Comparison of ENCODE assay signal across 10 mouse cellular contexts in genomic region chr11:96967544-96968269, GRCm38 (mm10). TPM values are rescaled to one million over a fixed set of nuclear protein-coding genes. Genes with fewer than 3 reads are reported as not detected.
A peak's percentile ranks its signal among the peaks of the same experiment; 100 is the strongest.
DNase-seq lines count a peak whose midpoint lies in the region; ATAC-seq and TF ChIP-seq lines count a peak whose summit lies in the region.
"Had no signal": no experiment of that assay in that cellular context is flagged by ENCODE, and none has a peak within 500 bp of the region (broad histone marks: within the 10 kb centered on the region; RNA-seq: fewer than 3 reads in every experiment).

No protein-coding gene starts in this region.

- no peak overlapping the region for H3K4me3 ChIP-seq in embryonic facial prominence, embryonic 11.5 days (ENCODE audit: low read depth, low read length)
- no peak overlapping the region for H3K4me3 ChIP-seq in embryonic facial prominence, embryonic 10.5 days
- no peak overlapping the region for H3K4me3 ChIP-seq in lung, embryonic 14.5 days (ENCODE audit: low read depth, low read length)
- 0 out of 2 replicates have a peak overlapping the region, but pooled peaks have one; percentile 17 for H3K4me3 ChIP-seq in heart, postnatal 0 days (ENCODE audit: low read depth, low read length)
- no peak overlapping the region for H3K4me3 ChIP-seq in myocyte
- no peak overlapping the region for H3K4me3 ChIP-seq in forebrain, embryonic 10.5 days

- TF ChIP-seq CTCF in lung, embryonic 14.5 days (IDR thresholded peaks at IDR 0.05; ENCODE audit: low read depth) = no peak
- TF ChIP-seq CTCF in heart, postnatal 0 days (IDR thresholded peaks at IDR 0.05; ENCODE audit: low read depth) = no peak

- no peaks in the 10 kb centered on the region for H3K9me3 ChIP-seq in embryonic facial prominence, embryonic 11.5 days (replicated peaks; ENCODE audit: control insufficient read depth, low read length)
- H3K9me3 ChIP-seq in embryonic facial prominence, embryonic 10.5 days = no peaks in the 10 kb centered on the region
- H3K9me3 ChIP-seq in lung, embryonic 14.5 days (ENCODE audit: low read depth, low read length) = no peaks in the 10 kb centered on the region
- no peaks in the 10 kb centered on the region for H3K9me3 ChIP-seq in heart, postnatal 0 days (replicated peaks; ENCODE audit: control insufficient read depth, low read length)
- H3K9me3 ChIP-seq in forebrain, embryonic 10.5 days = no peaks in the 10 kb centered on the region

- no peaks in the 10 kb centered on the region; the same call in 1 of the 2 replicates for H3K4me1 ChIP-seq in embryonic facial prominence, embryonic 11.5 days (ENCODE audit: control insufficient read depth, insufficient read depth, low read length)
- H3K4me1 ChIP-seq in embryonic facial prominence, embryonic 10.5 days = peaks cover 25% of the 10 kb centered on the region
- peaks cover 33% of the 10 kb centered on the region for H3K4me1 ChIP-seq in lung, embryonic 14.5 days (ENCODE audit: insufficient read depth)
- peaks cover 61% of the 10 kb centered on the region for H3K4me1 ChIP-seq in heart, postnatal 0 days (ENCODE audit: control insufficient read depth, insufficient read depth)
- H3K4me1 ChIP-seq in forebrain, embryonic 10.5 days = peaks cover 23% of the 10 kb centered on the region

- peaks cover 44% of the 10 kb centered on the region for H3K79me2 ChIP-seq in myocyte (ENCODE audit: control insufficient read depth, insufficient read depth)

- ATAC-seq in embryonic facial prominence, embryonic 11.5 days (replicated peaks; ENCODE audit: insufficient number of reproducible peaks, low FRiP score, low TSS enrichment, low read depth) = no peak
- no peak for ATAC-seq in lung, embryonic 14.5 days (ENCODE audit: insufficient read depth)
- ATAC-seq in heart, postnatal 0 days (ENCODE audit: insufficient read depth, low read depth) = no peak

- no peak overlapping the region for H3K9ac ChIP-seq in embryonic facial prominence, embryonic 11.5 days (replicated peaks; ENCODE audit: low read length)
- peak overlapping the region; percentile 21 for H3K9ac ChIP-seq in lung, embryonic 14.5 days
- H3K9ac ChIP-seq in heart, postnatal 0 days (replicated peaks; ENCODE audit: low read depth, low read length) = peak overlapping the region; percentile 22; the same call in 1 of the 2 replicates

- H3K27me3 ChIP-seq in embryonic facial prominence, embryonic 11.5 days (ENCODE audit: control insufficient read depth, insufficient read depth, low read length) = no peaks in the 10 kb centered on the region
- no peaks in the 10 kb centered on the region for H3K27me3 ChIP-seq in embryonic facial prominence, embryonic 10.5 days (replicated peaks; ENCODE audit: low read depth, poor library complexity, severe bottlenecking)
- H3K27me3 ChIP-seq in lung, embryonic 14.5 days (ENCODE audit: insufficient read depth, low read length) = no peaks in the 10 kb centered on the region
- H3K27me3 ChIP-seq in heart, postnatal 0 days (ENCODE audit: control insufficient read depth, insufficient read depth, low read length) = no peaks in the 10 kb centered on the region
- H3K27me3 ChIP-seq in myocyte (ENCODE audit: control insufficient read depth, insufficient read depth, insufficient read length) = no peaks in the 10 kb centered on the region
- H3K27me3 ChIP-seq in forebrain, embryonic 10.5 days (ENCODE audit: poor library complexity, severe bottlenecking) = no peaks in the 10 kb centered on the region

- no peaks in the 10 kb centered on the region for H3K36me3 ChIP-seq in embryonic facial prominence, embryonic 11.5 days (replicated peaks; ENCODE audit: control insufficient read depth, insufficient read depth, low read depth, low read length)
- peaks cover 13% of the 10 kb centered on the region for H3K36me3 ChIP-seq in embryonic facial prominence, embryonic 10.5 days (replicated peaks)
- H3K36me3 ChIP-seq in lung, embryonic 14.5 days (ENCODE audit: insufficient read depth) = peaks cover 5% of the 10 kb centered on the region; the same call in 1 of the 2 replicates
- H3K36me3 ChIP-seq in heart, postnatal 0 days (replicated peaks; ENCODE audit: control insufficient read depth, insufficient read depth, low read length) = peaks cover 5% of the 10 kb centered on the region
- no peaks in the 10 kb centered on the region for H3K36me3 ChIP-seq in myocyte (ENCODE audit: control insufficient read depth, insufficient read depth)
- H3K36me3 ChIP-seq in forebrain, embryonic 10.5 days (replicated peaks) = peaks cover 15% of the 10 kb centered on the region

- no peak overlapping the region for H3ac ChIP-seq in myocyte (ENCODE audit: control insufficient read depth, insufficient read length)

- DNase-seq in embryonic facial prominence, embryonic 11.5 days (ENCODE audit: low spot score) = no peak
- DNase-seq in embryonic facial prominence, embryonic 10.5 days (ENCODE audit: low spot score) = no peak
- DNase-seq in lung, embryonic 14.5 days = no peak
- no peak for DNase-seq in lung, postnatal 4 days
- no peak for DNase-seq in heart, postnatal 0 days (ENCODE audit: low spot score)
- DNase-seq in forebrain, embryonic 10.5 days (ENCODE audit: extremely low spot score, low spot score) = no peak
- DNase-seq in layer of hippocampus, adult 11-12 months (ENCODE audit: low spot score) = no peak

- TF ChIP-seq POLR2A in myocyte (IDR thresholded peaks at IDR 0.05; ENCODE audit: insufficient read length, low read depth) = no peak

- 87% methylated on average over 11 of the region's 11 CpGs for WGBS in embryonic facial prominence, embryonic 11.5 days
- WGBS in embryonic facial prominence, embryonic 10.5 days = 88% methylated on average over 11 of the region's 11 CpGs
- WGBS in lung, embryonic 14.5 days = 58% methylated on average over 11 of the region's 11 CpGs
- 39% methylated on average over 11 of the region's 11 CpGs for WGBS in heart, postnatal 0 days
- WGBS in forebrain, embryonic 10.5 days = 90% methylated on average over 11 of the region's 11 CpGs

- 0 out of 2 replicates have a peak overlapping the region, but pooled peaks have one; percentile 2 for H3K27ac ChIP-seq in embryonic facial prominence, embryonic 11.5 days (replicated peaks; ENCODE audit: low read depth, low read length)
- H3K27ac ChIP-seq in embryonic facial prominence, embryonic 10.5 days (replicated peaks) = no peak overlapping the region
- H3K27ac ChIP-seq in lung, embryonic 14.5 days (ENCODE audit: low read depth) = peak overlapping the region; percentile 91
- H3K27ac ChIP-seq in heart, postnatal 0 days (ENCODE audit: low read depth) = peak overlapping the region; percentile 99
- H3K27ac ChIP-seq in forebrain, embryonic 10.5 days = no peak overlapping the region

- no peak for TF ChIP-seq EP300 in heart, postnatal 0 days (IDR thresholded peaks at IDR 0.05; ENCODE audit: low read depth)

- no peak overlapping the region for H3K4me2 ChIP-seq in embryonic facial prominence, embryonic 11.5 days (ENCODE audit: low read depth, low read length)
- H3K4me2 ChIP-seq in lung, embryonic 14.5 days = peak overlapping the region; percentile 42
- peak overlapping the region; percentile 46 for H3K4me2 ChIP-seq in heart, postnatal 0 days (ENCODE audit: low read depth, low read length)
- H3K4me2 ChIP-seq in myocyte (ENCODE audit: low read depth) = peak overlapping the region; percentile 63

RNA-seq across cellular contexts. Expression of gene Sp2, which starts 15.1 kb away (rescaled TPM):
- polyA plus RNA-seq in embryonic facial prominence, embryonic 11.5 days (2014; fragmentation: Nextera tagmentation; extraction: Ambion mirVana) = 15.8 and 18.3 TPM in 2 replicates
- polyA plus RNA-seq in embryonic facial prominence, embryonic 10.5 days (2016; fragmentation: Nextera tagmentation; extraction: Ambion mirVana) = 27.9 and 30.3 TPM in 2 replicates
- 22.3 and 23.7 TPM in 2 replicates for polyA plus RNA-seq in lung, embryonic 14.5 days (2014; fragmentation: Nextera tagmentation; extraction: Ambion mirVana)
- total RNA-seq in heart, postnatal 0 days (2014; rRNA removed; ENCODE audit: low replicate concordance) = 6.2 and 6.8 TPM in 2 replicates
- 8.9 and 9.0 TPM in 2 replicates for polyA plus RNA-seq in heart, postnatal 0 days (2015; fragmentation: Nextera tagmentation; extraction: Ambion mirVana)
- polyA plus RNA-seq in myocyte (2012; fragmentation: generic; extraction: Trizol) = 11.5 TPM
- polyA plus RNA-seq in forebrain, embryonic 10.5 days (2016; fragmentation: Nextera tagmentation; extraction: Ambion mirVana) = 29.7 and 30.9 TPM in 2 replicates

RNA-seq across cellular contexts. Expression of gene Pnpo, which starts 23.9 kb away (rescaled TPM):
- 26.7 and 29.0 TPM in 2 replicates for polyA plus RNA-seq in embryonic facial prominence, embryonic 11.5 days (2014; fragmentation: Nextera tagmentation; extraction: Ambion mirVana)
- 32.0 and 34.5 TPM in 2 replicates for polyA plus RNA-seq in embryonic facial prominence, embryonic 10.5 days (2016; fragmentation: Nextera tagmentation; extraction: Ambion mirVana)
- polyA plus RNA-seq in lung, embryonic 14.5 days (2014; fragmentation: Nextera tagmentation; extraction: Ambion mirVana) = 18.4 and 19.5 TPM in 2 replicates
- total RNA-seq in heart, postnatal 0 days (2014; rRNA removed; ENCODE audit: low replicate concordance) = 20.9 and 27.3 TPM in 2 replicates
- 25.0 and 28.1 TPM in 2 replicates for polyA plus RNA-seq in heart, postnatal 0 days (2015; fragmentation: Nextera tagmentation; extraction: Ambion mirVana)
- 7.5 TPM for polyA plus RNA-seq in myocyte (2012; fragmentation: generic; extraction: Trizol)
- 36.8 and 40.7 TPM in 2 replicates for polyA plus RNA-seq in forebrain, embryonic 10.5 days (2016; fragmentation: Nextera tagmentation; extraction: Ambion mirVana)

RNA-seq across cellular contexts. Expression of gene Prr15l, which starts 39.8 kb away (rescaled TPM):
- polyA plus RNA-seq in embryonic facial prominence, embryonic 11.5 days (2014; fragmentation: Nextera tagmentation; extraction: Ambion mirVana) = 1.7 and 2.8 TPM in 2 replicates
- polyA plus RNA-seq in embryonic facial prominence, embryonic 10.5 days (2016; fragmentation: Nextera tagmentation; extraction: Ambion mirVana) = 1.1 and 2.3 TPM in 2 replicates
- 24.1 and 30.8 TPM in 2 replicates for polyA plus RNA-seq in lung, embryonic 14.5 days (2014; fragmentation: Nextera tagmentation; extraction: Ambion mirVana)
- total RNA-seq in heart, postnatal 0 days (2014; rRNA removed; ENCODE audit: low replicate concordance) = 0.39 TPM in 1 of 2 replicates, not detected in the other
- polyA plus RNA-seq in heart, postnatal 0 days (2015; fragmentation: Nextera tagmentation; extraction: Ambion mirVana) = 1.2 and 1.3 TPM in 2 replicates
- polyA plus RNA-seq in myocyte (2012; fragmentation: generic; extraction: Trizol) = 0.07 TPM
- polyA plus RNA-seq in forebrain, embryonic 10.5 days (2016; fragmentation: Nextera tagmentation; extraction: Ambion mirVana) = 0.36 and 0.40 TPM in 2 replicates
- total RNA-seq: layer of hippocampus, postnatal 14 days had no signal

RNA-seq across cellular contexts. Expression of gene Sp6, which starts 45.5 kb away (rescaled TPM):
- 0.29 and 0.45 TPM in 2 replicates for polyA plus RNA-seq in embryonic facial prominence, embryonic 11.5 days (2014; fragmentation: Nextera tagmentation; extraction: Ambion mirVana)
- 4.4 and 7.4 TPM in 2 replicates for polyA plus RNA-seq in embryonic facial prominence, embryonic 10.5 days (2016; fragmentation: Nextera tagmentation; extraction: Ambion mirVana)
- 0.22 and 0.43 TPM in 2 replicates for polyA plus RNA-seq in lung, embryonic 14.5 days (2014; fragmentation: Nextera tagmentation; extraction: Ambion mirVana)
- 0.04 and 0.19 TPM in 2 replicates for total RNA-seq in heart, postnatal 0 days (2014; rRNA removed; ENCODE audit: low replicate concordance)
- 0.08 TPM in 1 of 2 replicates, not detected in the other for polyA plus RNA-seq in heart, postnatal 0 days (2015; fragmentation: Nextera tagmentation; extraction: Ambion mirVana)
- polyA plus RNA-seq in myocyte (2012; fragmentation: generic; extraction: Trizol) = 6.0 TPM
- 1.8 and 2.1 TPM in 2 replicates for polyA plus RNA-seq in forebrain, embryonic 10.5 days (2016; fragmentation: Nextera tagmentation; extraction: Ambion mirVana)
- total RNA-seq: neutrophil, adult 5-6 weeks had no signal

RNA-seq across cellular contexts. Expression of gene Cdk5rap3, which starts 51.4 kb away (rescaled TPM):
- polyA plus RNA-seq in embryonic facial prominence, embryonic 11.5 days (2014; fragmentation: Nextera tagmentation; extraction: Ambion mirVana) = 76.0 and 76.2 TPM in 2 replicates
- 90.1 and 99.9 TPM in 2 replicates for polyA plus RNA-seq in embryonic facial prominence, embryonic 10.5 days (2016; fragmentation: Nextera tagmentation; extraction: Ambion mirVana)
- polyA plus RNA-seq in lung, embryonic 14.5 days (2014; fragmentation: Nextera tagmentation; extraction: Ambion mirVana) = 61.8 and 63.8 TPM in 2 replicates
- total RNA-seq in heart, postnatal 0 days (2014; rRNA removed; ENCODE audit: low replicate concordance) = 23.6 and 25.2 TPM in 2 replicates
- 45.1 and 46.7 TPM in 2 replicates for polyA plus RNA-seq in heart, postnatal 0 days (2015; fragmentation: Nextera tagmentation; extraction: Ambion mirVana)
- polyA plus RNA-seq in myocyte (2012; fragmentation: generic; extraction: Trizol) = 65.8 TPM
- polyA plus RNA-seq in forebrain, embryonic 10.5 days (2016; fragmentation: Nextera tagmentation; extraction: Ambion mirVana) = 107 and 111 TPM in 2 replicates

Comparison
In these comparisons a context has a peak if more than half of its experiments do, and no peak if none do; other contexts are left out.
1. H3K27ac ChIP-seq: peak in embryonic facial prominence, embryonic 11.5 days (single experiment), lung, embryonic 14.5 days (single experiment) and heart, postnatal 0 days (single experiment); none in embryonic facial prominence, embryonic 10.5 days (single experiment) and forebrain, embryonic 10.5 days (single experiment).